Mouse (Mus musculus): Measurements from ENCODE around the gene Ly6g5b.

- TF ChIP-seq CTCF (IDR thresholded peaks at IDR 0.05; ENCODE audit: low read depth, low read length) (no peak), GATA1 (IDR thresholded peaks at IDR 0.05; ENCODE audit: borderline replicate concordance, low read length) (no peak), POLR2AphosphoS5 (IDR thresholded peaks at IDR 0.05; ENCODE audit: insufficient replicate concordance, low read depth, low read length) (no peak), GATA2 (IDR thresholded peaks at IDR 0.05; ENCODE audit: borderline replicate concordance, low read depth, low read length) (no peak)
Measured at GRCm38 (mm10) chr17:35120745-35121142, 5.5 kb upstream of the Ly6g5b start.

Measured in G1E (cell line).